Mouse (Mus musculus) midbrain, embryonic 14.5 days (tissue): Measurements from ENCODE around the gene Kif26b. TPM values are rescaled to one million over a fixed set of nuclear protein-coding genes. Genes with fewer than 3 reads are reported as not detected.

Experiments
- ATAC-seq: fragments of 200-750 bp; cut with Nextera tagmentation; 2 replicates; pipeline ENCODE4 v1.8.0; 2017; ENCODE audit warnings: moderate number of reproducible peaks, moderate library complexity; ENCODE audit not compliant: low FRiP score, low TSS enrichment
- DNase-seq: peaks from one replicate; pipeline ENCODE4 v3.0.0-alpha.2; 2015
- H3K27ac ChIP-seq: fragments of 300-500 bp; sonication (generic); replicated peaks from 2 replicates; pipeline ENCODE4 v1.5.1; 2014; ENCODE audit warnings: mild to moderate bottlenecking, low read depth, low read length, moderate library complexity
- H3K27me3 ChIP-seq: fragments of 300-500 bp; sonication (generic); 2 replicates; pipeline ENCODE4 v1.6.1; 2014; ENCODE audit warnings: low read length, control low read depth, mixed read lengths; ENCODE audit not compliant: control insufficient read depth, insufficient read depth
- H3K36me3 ChIP-seq: fragments of 300-500 bp; sonication (generic); 2 replicates; pipeline ENCODE4 v1.6.1; 2014; ENCODE audit warnings: low read length, control low read depth; ENCODE audit not compliant: control insufficient read depth, insufficient read depth
- H3K4me1 ChIP-seq: fragments of 300-500 bp; sonication (generic); 2 replicates; pipeline ENCODE4 v1.6.1; 2014; ENCODE audit warnings: mild to moderate bottlenecking, antibody characterized with exemption, low read length, control low read depth; ENCODE audit not compliant: control insufficient read depth, insufficient read depth
- H3K4me2 ChIP-seq: fragments of 300-500 bp; sonication (generic); 2 replicates; pipeline ENCODE4 v1.6.1; 2014; ENCODE audit warnings: mild to moderate bottlenecking, low read length, moderate library complexity
- H3K4me3 ChIP-seq: fragments of 300-500 bp; sonication (generic); replicated peaks from 2 replicates; pipeline ENCODE4 v1.5.1; 2014; ENCODE audit warnings: low read depth, low read length
- H3K9ac ChIP-seq: fragments of 300-500 bp; sonication (generic); replicated peaks from 2 replicates; pipeline ENCODE4 v1.6.1; 2014; ENCODE audit warnings: mild to moderate bottlenecking, low read length, moderate library complexity
- H3K9me3 ChIP-seq: fragments of 300-500 bp; sonication (generic); 2 replicates; pipeline ENCODE4 v1.6.1; 2016; ENCODE audit warnings: low read length, control low read depth, mixed read lengths; ENCODE audit not compliant: control insufficient read depth
- WGBS: fragments of 180-500 bp; shearing (Covaris S2); extraction: QIAGEN DNeasy Blood & Tissue Kit; methylation state at CpG from one replicate; pipeline ENCODE4 v1.1.7; 2014; 5-methylcytosine and 5-hydroxymethylcytosine counted together
- polyA plus RNA-seq: library from polyadenylated mRNA; unstranded; fragments of >200 nt; fragmentation: Nextera tagmentation; extraction: Ambion mirVana; gene quantifications from 2 replicates; pipeline ENCODE4 v1.2.1, GENCODE M21; 2014

The Kif26b gene
- polyA plus RNA-seq, 1 experiment from 2014 or later = 12.8 TPM

- Histone ChIP-seq H3K4me1 (no peaks in the 10 kb centered on the region), H3K4me2 (no peak overlapping the region), H3K9ac (no peak overlapping the region), H3K4me3 (no peak overlapping the region), H3K36me3 (no peaks in the 10 kb centered on the region), H3K9me3 (no peaks in the 10 kb centered on the region), H3K27me3 (no peaks in the 10 kb centered on the region), H3K27ac (no peak overlapping the region)
- DNase-seq (no peak), ATAC-seq (no peak)
- WGBS = 80% methylated on average over 11 of the region's 11 CpGs
These were observed 364.5 kb downstream of the Kif26b start for GRCm38 (mm10) chr1:178893229-178894080.

GRCm38 (mm10) chr1:178894081-178894401 is 365.1 kb downstream of the Kif26b start:
- no peak overlapping the region for H3K4me3 ChIP-seq
- no peak overlapping the region for H3K27ac ChIP-seq
- no peak overlapping the region for H3K4me2 ChIP-seq
- 89% methylated on average over 3 of the region's 3 CpGs for WGBS
- H3K9me3 ChIP-seq = no peaks in the 10 kb centered on the region
- H3K36me3 ChIP-seq = no peaks in the 10 kb centered on the region
- no peak overlapping the region for H3K9ac ChIP-seq
- DNase-seq (no peak), ATAC-seq (no peak)
- H3K27me3 ChIP-seq = no peaks in the 10 kb centered on the region
- H3K4me1 ChIP-seq = no peaks in the 10 kb centered on the region

GRCm38 (mm10) chr1:178895674-178896073 is 366.7 kb downstream of the Kif26b start:
- no peaks in the 10 kb centered on the region for H3K9me3 ChIP-seq
- ATAC-seq (no peak), DNase-seq (no peak)
- H3K27me3 ChIP-seq = no peaks in the 10 kb centered on the region
- 97% methylated on average over 4 of the region's 4 CpGs for WGBS
- H3K4me3 ChIP-seq = no peak overlapping the region
- no peak overlapping the region for H3K9ac ChIP-seq
- no peaks in the 10 kb centered on the region for H3K4me1 ChIP-seq
- no peak overlapping the region for H3K4me2 ChIP-seq
- H3K27ac ChIP-seq = no peak overlapping the region
- no peaks in the 10 kb centered on the region for H3K36me3 ChIP-seq

DNA sequence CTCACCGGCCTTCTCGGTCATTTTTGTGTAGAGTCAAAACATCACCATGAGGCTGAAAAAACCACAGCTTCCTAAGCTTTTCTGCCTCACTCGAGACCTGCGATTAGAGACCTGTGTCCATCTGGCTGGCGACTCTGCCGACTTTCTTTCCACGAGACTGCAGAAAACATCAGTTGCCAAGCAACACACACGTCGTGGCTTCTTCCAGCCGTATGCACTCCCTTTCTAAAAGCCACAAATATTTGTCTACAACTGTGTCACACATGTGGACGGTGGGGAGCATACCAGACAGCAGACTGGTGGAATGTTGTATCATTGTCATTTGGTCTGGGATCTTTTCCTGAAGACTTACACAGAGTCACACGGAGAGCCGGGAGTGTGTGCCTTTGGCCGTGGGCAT is 382.0 kb downstream of the Kif26b start:
- no peak for ATAC-seq
- H3K4me2 ChIP-seq = no peak overlapping the region
- WGBS = 62% methylated on average over 14 of the region's 14 CpGs

GRCm38 (mm10) chr1:178912936-178913716 is 384.2 kb downstream of the Kif26b start:
- Histone ChIP-seq H3K9ac (no peak overlapping the region), H3K4me1 (peaks cover 14% of the 10 kb centered on the region)
- no peak; the same call in 1 of the 2 replicates for ATAC-seq

More for the DNA sequence above, 382.0 kb downstream of the Kif26b start:
- H3K27me3 ChIP-seq = no peaks in the 10 kb centered on the region
- no peak overlapping the region for H3K4me3 ChIP-seq
- H3K36me3 ChIP-seq = peaks cover 3% of the 10 kb centered on the region; the same call in 1 of the 2 replicates
- H3K9me3 ChIP-seq = no peaks in the 10 kb centered on the region
- peak overlapping the region; percentile 37; the same call in 1 of the 2 replicates for H3K27ac ChIP-seq
- no peak overlapping the region for H3K9ac ChIP-seq
- peaks cover 14% of the 10 kb centered on the region for H3K4me1 ChIP-seq
- DNase-seq = peak; percentile 25

DNA sequence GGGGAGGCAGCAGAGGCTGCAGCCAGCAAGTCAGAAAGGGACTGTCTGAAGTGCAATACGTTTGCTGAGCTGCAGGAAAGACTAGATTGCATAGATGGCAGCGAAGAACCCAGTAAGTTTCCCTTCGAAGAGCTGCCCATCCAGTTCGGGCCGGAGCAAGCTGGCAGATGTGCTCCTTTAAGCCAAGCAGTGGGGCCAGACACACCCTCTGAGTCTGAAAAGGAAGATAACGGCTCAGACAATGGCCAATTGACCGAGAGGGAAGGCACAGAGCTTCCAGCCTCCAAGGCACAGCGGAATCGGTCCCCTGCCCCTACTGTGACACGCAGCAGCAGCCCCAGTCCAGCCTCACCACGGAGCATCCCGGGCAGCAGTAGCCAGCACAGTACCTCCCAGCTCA is 386.1 kb downstream of the Kif26b start:
- 31% methylated on average over 12 of the region's 12 CpGs for WGBS
- H3K4me2 ChIP-seq = no peak overlapping the region
- H3K4me1 ChIP-seq = peaks cover 20% of the 10 kb centered on the region
- peaks cover 14% of the 10 kb centered on the region for H3K36me3 ChIP-seq
- no peak overlapping the region for H3K9ac ChIP-seq
- H3K4me3 ChIP-seq = no peak overlapping the region
- no peak overlapping the region for H3K27ac ChIP-seq
- no peaks in the 10 kb centered on the region for H3K9me3 ChIP-seq
- ATAC-seq (no peak), DNase-seq (no peak)
- no peaks in the 10 kb centered on the region for H3K27me3 ChIP-seq

More at GRCm38 (mm10) chr1:178912936-178913716, 384.2 kb downstream of the Kif26b start:
- WGBS = 48% methylated on average over 6 of the region's 6 CpGs
- DNase-seq = peak; percentile 20
- H3K36me3 ChIP-seq = peaks cover 14% of the 10 kb centered on the region
- H3K4me3 ChIP-seq = no peak overlapping the region
- no peak overlapping the region for H3K27ac ChIP-seq
- no peak overlapping the region for H3K4me2 ChIP-seq
- no peaks in the 10 kb centered on the region for H3K27me3 ChIP-seq
- H3K9me3 ChIP-seq = no peaks in the 10 kb centered on the region

- Histone ChIP-seq H3K36me3 (peaks cover 14% of the 10 kb centered on the region), H3K4me2 (peak overlapping the region; percentile 33), H3K27ac (no peak overlapping the region), H3K4me1 (peaks cover 17% of the 10 kb centered on the region), H3K27me3 (no peaks in the 10 kb centered on the region), H3K9ac (no peak overlapping the region), H3K4me3 (no peak overlapping the region), H3K9me3 (no peaks in the 10 kb centered on the region)
- ATAC-seq (no peak), DNase-seq (no peak)
- 45% methylated on average over 31 of the region's 31 CpGs for WGBS
These were observed 388.4 kb downstream of the Kif26b start for GRCm38 (mm10) chr1:178917194-178917902.

GRCm38 (mm10) chr1:178924492-178925183 is 395.7 kb downstream of the Kif26b start:
- DNase-seq (no peak), ATAC-seq (no peak)
- Histone ChIP-seq H3K27ac (no peak overlapping the region), H3K4me3 (no peak overlapping the region), H3K4me2 (no peak overlapping the region), H3K9ac (no peak overlapping the region), H3K4me1 (0 out of 2 replicates have a peak, but pooled peaks cover under 1% of the 10 kb centered on the region), H3K27me3 (no peaks in the 10 kb centered on the region), H3K9me3 (no peaks in the 10 kb centered on the region), H3K36me3 (no peaks in the 10 kb centered on the region)
- WGBS = 81% methylated on average over 8 of the region's 8 CpGs
